Mouse (Mus musculus): ENCODE results near the gene Lzts2. TPM values are rescaled to one million over a fixed set of nuclear protein-coding genes. Genes with fewer than 3 reads are reported as not detected.

Lzts2 gene
- polyA plus RNA-seq (2015; fragmentation: Nextera tagmentation; extraction: Ambion mirVana), result 18.2 and 19.5 TPM in 2 replicates

GRCm38 (mm10) chr19:45014335-45014971 lies at the start of gene Lzts2:
Lzts2 (plus strand) TSS chr19:45014414.
- Histone ChIP-seq H3K27me3 (replicated peaks; ENCODE audit: control insufficient read depth, insufficient read depth, low read length) (no peaks in the 10 kb centered on the region), H3K36me3 (ENCODE audit: control insufficient read depth, insufficient read depth) (peaks cover 12% of the 10 kb centered on the region), H3K9me3 (ENCODE audit: control insufficient read depth, low read length) (no peaks in the 10 kb centered on the region), H3K27ac (ENCODE audit: low read length) (no peak within 1 kb of the TSS), H3K4me3 (replicated peaks; ENCODE audit: low read length) (peak within 1 kb of the TSS; percentile 74), H3K4me2 (ENCODE audit: low read length) (peak within 1 kb of the TSS; percentile 89), H3K9ac (replicated peaks; ENCODE audit: low read depth, low read length) (peak within 1 kb of the TSS; percentile 49), H3K4me1 (replicated peaks; ENCODE audit: control insufficient read depth, insufficient read depth, low read length) (peaks cover 38% of the 10 kb centered on the region)
- 13% methylated on average over 10 of the region's 10 CpGs for WGBS
- ATAC-seq, result no peak

- Histone ChIP-seq H3K4me3 (replicated peaks; ENCODE audit: low read length) (no peak overlapping the region), H3K4me2 (ENCODE audit: low read length) (no peak overlapping the region), H3K27ac (ENCODE audit: low read length) (no peak overlapping the region), H3K9ac (replicated peaks; ENCODE audit: low read depth, low read length) (no peak overlapping the region), H3K9me3 (ENCODE audit: control insufficient read depth, low read length) (no peaks in the 10 kb centered on the region), H3K36me3 (ENCODE audit: control insufficient read depth, insufficient read depth) (peaks cover 33% of the 10 kb centered on the region), H3K4me1 (replicated peaks; ENCODE audit: control insufficient read depth, insufficient read depth, low read length) (no peaks in the 10 kb centered on the region), H3K27me3 (replicated peaks; ENCODE audit: control insufficient read depth, insufficient read depth, low read length) (no peaks in the 10 kb centered on the region)
- ATAC-seq, result no peak
- WGBS, result 97% methylated on average over 1 of the region's 1 CpGs
These were observed 48.2 kb upstream of the Lzts2 start for GRCm38 (mm10) chr19:44965978-44966377.

DNA sequence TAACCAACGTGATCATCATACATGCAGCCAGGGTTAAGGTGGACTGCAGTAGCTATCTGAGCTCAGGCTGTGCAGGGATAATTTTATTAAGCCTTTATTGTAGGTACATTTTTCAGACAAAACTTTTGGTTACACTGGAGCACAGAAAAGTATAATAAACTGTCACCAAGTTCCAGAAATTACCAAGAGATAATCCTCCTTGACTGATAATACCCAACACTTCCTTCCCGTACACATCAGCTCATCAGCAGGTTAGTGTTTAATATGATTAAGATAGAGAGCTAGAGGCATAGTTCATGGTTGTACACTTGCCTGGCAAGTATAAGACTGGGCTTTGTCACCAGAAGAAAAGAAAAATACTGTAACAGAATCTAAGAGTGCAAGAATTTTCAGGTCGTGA lies 45.9 kb upstream of the Lzts2 start:
- peaks cover 39% of the 10 kb centered on the region for H3K36me3 ChIP-seq (ENCODE audit: control insufficient read depth, insufficient read depth)
- ATAC-seq, result no peak
- no peak overlapping the region for H3K4me3 ChIP-seq (replicated peaks; ENCODE audit: low read length)
- H3K9ac ChIP-seq (replicated peaks; ENCODE audit: low read depth, low read length), result no peak overlapping the region
- WGBS, result 96% methylated on average over 3 of the region's 3 CpGs
- H3K27ac ChIP-seq (ENCODE audit: low read length), result no peak overlapping the region
- H3K9me3 ChIP-seq (ENCODE audit: control insufficient read depth, low read length), result no peaks in the 10 kb centered on the region
- no peak overlapping the region for H3K4me2 ChIP-seq (ENCODE audit: low read length)
- no peaks in the 10 kb centered on the region for H3K4me1 ChIP-seq (replicated peaks; ENCODE audit: control insufficient read depth, insufficient read depth, low read length)
- no peaks in the 10 kb centered on the region for H3K27me3 ChIP-seq (replicated peaks; ENCODE audit: control insufficient read depth, insufficient read depth, low read length)

- peaks cover 47% of the 10 kb centered on the region for H3K36me3 ChIP-seq (ENCODE audit: control insufficient read depth, insufficient read depth)
- 85% methylated on average over 6 of the region's 6 CpGs for WGBS
- H3K4me3 ChIP-seq (replicated peaks; ENCODE audit: low read length), result no peak overlapping the region
- no peaks in the 10 kb centered on the region for H3K27me3 ChIP-seq (replicated peaks; ENCODE audit: control insufficient read depth, insufficient read depth, low read length)
- H3K9me3 ChIP-seq (ENCODE audit: control insufficient read depth, low read length), result no peaks in the 10 kb centered on the region
- no peaks in the 10 kb centered on the region for H3K4me1 ChIP-seq (replicated peaks; ENCODE audit: control insufficient read depth, insufficient read depth, low read length)
- H3K4me2 ChIP-seq (ENCODE audit: low read length), result no peak overlapping the region
- H3K9ac ChIP-seq (replicated peaks; ENCODE audit: low read depth, low read length), result no peak overlapping the region
- no peak overlapping the region for H3K27ac ChIP-seq (ENCODE audit: low read length)
- no peak for ATAC-seq
These were observed 37.6 kb upstream of the Lzts2 start for GRCm38 (mm10) chr19:44976636-44977035.

- 92% methylated on average over 6 of the region's 6 CpGs for WGBS
- Histone ChIP-seq H3K4me2 (ENCODE audit: low read length) (no peak overlapping the region), H3K9ac (replicated peaks; ENCODE audit: low read depth, low read length) (no peak overlapping the region), H3K27me3 (replicated peaks; ENCODE audit: control insufficient read depth, insufficient read depth, low read length) (no peaks in the 10 kb centered on the region), H3K36me3 (ENCODE audit: control insufficient read depth, insufficient read depth) (peaks cover 45% of the 10 kb centered on the region), H3K27ac (ENCODE audit: low read length) (no peak overlapping the region), H3K9me3 (ENCODE audit: control insufficient read depth, low read length) (no peaks in the 10 kb centered on the region), H3K4me1 (replicated peaks; ENCODE audit: control insufficient read depth, insufficient read depth, low read length) (no peaks in the 10 kb centered on the region), H3K4me3 (replicated peaks; ENCODE audit: low read length) (no peak overlapping the region)
- no peak for ATAC-seq
These were observed 37.1 kb upstream of the Lzts2 start for GRCm38 (mm10) chr19:44977148-44977547.

DNA sequence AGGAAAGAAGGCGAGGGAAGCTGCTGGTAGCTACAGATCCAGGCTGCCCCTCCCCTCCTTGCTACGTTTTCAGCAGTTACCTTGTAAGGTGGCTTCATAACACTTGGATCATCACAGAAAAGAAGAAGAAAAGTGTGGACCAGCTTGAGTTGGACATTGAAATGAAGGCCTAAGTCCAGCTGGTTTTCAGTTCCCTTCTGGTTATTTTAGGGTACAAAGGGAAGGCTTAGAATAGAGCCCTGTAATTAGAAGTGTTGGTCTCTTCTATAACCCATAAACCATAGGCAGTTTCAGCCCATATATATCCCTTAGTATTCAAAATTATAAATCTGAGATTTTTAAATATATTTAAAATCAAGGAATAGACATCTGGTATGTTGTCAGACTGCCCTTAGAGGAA lies 33.4 kb upstream of the Lzts2 start:
- H3K9me3 ChIP-seq (ENCODE audit: control insufficient read depth, low read length), result no peaks in the 10 kb centered on the region
- no peak overlapping the region for H3K27ac ChIP-seq (ENCODE audit: low read length)
- WGBS, result 80% methylated on average over 2 of the region's 2 CpGs
- no peak for ATAC-seq
- no peak overlapping the region for H3K4me2 ChIP-seq (ENCODE audit: low read length)
- no peaks in the 10 kb centered on the region for H3K27me3 ChIP-seq (replicated peaks; ENCODE audit: control insufficient read depth, insufficient read depth, low read length)
- H3K4me1 ChIP-seq (replicated peaks; ENCODE audit: control insufficient read depth, insufficient read depth, low read length), result no peaks in the 10 kb centered on the region
- peaks cover 27% of the 10 kb centered on the region for H3K36me3 ChIP-seq (ENCODE audit: control insufficient read depth, insufficient read depth)
- H3K4me3 ChIP-seq (replicated peaks; ENCODE audit: low read length), result no peak overlapping the region
- no peak overlapping the region for H3K9ac ChIP-seq (replicated peaks; ENCODE audit: low read depth, low read length)

GRCm38 (mm10) chr19:44982477-44983115 lies 31.6 kb upstream of the Lzts2 start:
- no peak overlapping the region for H3K4me3 ChIP-seq (replicated peaks; ENCODE audit: low read length)
- 85% methylated on average over 7 of the region's 7 CpGs for WGBS
- H3K4me1 ChIP-seq (replicated peaks; ENCODE audit: control insufficient read depth, insufficient read depth, low read length), result peaks cover 4% of the 10 kb centered on the region
- H3K4me2 ChIP-seq (ENCODE audit: low read length), result no peak overlapping the region
- no peaks in the 10 kb centered on the region for H3K27me3 ChIP-seq (replicated peaks; ENCODE audit: control insufficient read depth, insufficient read depth, low read length)
- no peaks in the 10 kb centered on the region for H3K9me3 ChIP-seq (ENCODE audit: control insufficient read depth, low read length)
- no peak for ATAC-seq
- H3K36me3 ChIP-seq (ENCODE audit: control insufficient read depth, insufficient read depth), result peaks cover 14% of the 10 kb centered on the region; the same call in 1 of the 2 replicates
- no peak overlapping the region for H3K9ac ChIP-seq (replicated peaks; ENCODE audit: low read depth, low read length)
- no peak overlapping the region for H3K27ac ChIP-seq (ENCODE audit: low read length)

- no peaks in the 10 kb centered on the region for H3K27me3 ChIP-seq (replicated peaks; ENCODE audit: control insufficient read depth, insufficient read depth, low read length)
- no peak overlapping the region for H3K4me2 ChIP-seq (ENCODE audit: low read length)
- no peak overlapping the region for H3K9ac ChIP-seq (replicated peaks; ENCODE audit: low read depth, low read length)
- H3K36me3 ChIP-seq (ENCODE audit: control insufficient read depth, insufficient read depth), result peaks cover 9% of the 10 kb centered on the region; the same call in 1 of the 2 replicates
- H3K4me3 ChIP-seq (replicated peaks; ENCODE audit: low read length), result no peak overlapping the region
- H3K4me1 ChIP-seq (replicated peaks; ENCODE audit: control insufficient read depth, insufficient read depth, low read length), result peaks cover 12% of the 10 kb centered on the region
- H3K9me3 ChIP-seq (ENCODE audit: control insufficient read depth, low read length), result no peaks in the 10 kb centered on the region
- WGBS, result 91% methylated on average over 6 of the region's 6 CpGs
- no peak for ATAC-seq
- no peak overlapping the region for H3K27ac ChIP-seq (ENCODE audit: low read length)
These were observed 30.8 kb upstream of the Lzts2 start for GRCm38 (mm10) chr19:44983366-44983765.

GRCm38 (mm10) chr19:44984420-44984819 lies 29.8 kb upstream of the Lzts2 start:
- Histone ChIP-seq H3K9ac (replicated peaks; ENCODE audit: low read depth, low read length) (no peak overlapping the region), H3K27me3 (replicated peaks; ENCODE audit: control insufficient read depth, insufficient read depth, low read length) (no peaks in the 10 kb centered on the region), H3K36me3 (ENCODE audit: control insufficient read depth, insufficient read depth) (peaks cover 4% of the 10 kb centered on the region; the same call in 1 of the 2 replicates), H3K9me3 (ENCODE audit: control insufficient read depth, low read length) (no peaks in the 10 kb centered on the region), H3K27ac (ENCODE audit: low read length) (no peak overlapping the region), H3K4me2 (ENCODE audit: low read length) (no peak overlapping the region), H3K4me1 (replicated peaks; ENCODE audit: control insufficient read depth, insufficient read depth, low read length) (peaks cover 16% of the 10 kb centered on the region), H3K4me3 (replicated peaks; ENCODE audit: low read length) (no peak overlapping the region)
- WGBS, result 90% methylated on average over 4 of the region's 4 CpGs
- ATAC-seq, result no peak

Data from forebrain, embryonic 16.5 days (tissue).